Mouse (Mus musculus): ENCODE measurements at regions not wholly inside any gene's neighbourhood (a gene's known extent, or its start where the extent isn't known, plus 50 kb on each side); places are given as distances from the start of the nearest gene placed in this dataset.

DNA sequence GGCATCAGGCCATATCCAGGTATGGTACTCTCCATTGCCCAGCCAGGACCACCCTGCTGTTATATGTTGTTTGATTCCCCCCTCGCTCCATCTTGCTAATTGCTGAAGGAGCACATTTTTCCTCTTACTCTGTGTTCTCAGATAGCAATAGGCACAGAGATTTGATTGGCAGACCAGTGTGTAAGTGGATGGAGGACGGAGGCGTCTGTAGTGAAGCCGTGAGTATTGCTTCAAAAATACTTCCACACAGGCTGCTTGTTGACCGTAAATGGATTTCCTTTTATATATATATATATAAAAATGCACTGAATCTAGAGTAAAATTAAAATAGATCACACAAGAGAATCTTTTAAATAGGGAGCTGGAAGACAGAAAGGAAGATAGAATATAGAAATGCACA, 115.6 kb upstream of the L3mbtl3 start:
- TF ChIP-seq CTCF (IDR thresholded peaks at IDR 0.05; ENCODE audit: low read depth): no peak
- TF ChIP-seq EP300 (IDR thresholded peaks at IDR 0.05; ENCODE audit: low read depth): no peak

Measured in liver, postnatal 0 days (tissue).